Mouse (Mus musculus) Patski (cell line): ENCODE results near the gene Fam20a. TPM values are rescaled to one million over a fixed set of nuclear protein-coding genes. Genes with fewer than 3 reads are reported as not detected.

Experiments
- ATAC-seq: fragments of 100-300 bp; one replicate; pipeline ENCODE4 v1.8.0; 2021
- CTCF ChIA-PET: fragments of 350-600 bp; sonication (Branson Sonifier 250); formaldehyde crosslinking; loops from one replicate; lab custom pipeline; 2022; ENCODE audit warnings: inconsistent platforms; lab: Charles Lee
- POLR2A ChIA-PET: fragments of 350-600 bp; sonication (Branson Sonifier 250); formaldehyde crosslinking; loops from one replicate; lab custom pipeline; 2022; ENCODE audit warnings: antibody characterized with exemption, inconsistent platforms; lab: Charles Lee
- DNase-seq: peaks from one replicate; pipeline ENCODE4 v3.0.0-alpha.2; 2011; ENCODE audit warnings: low read depth, low spot score
- H3K27me3 ChIP-seq: fragments of 371-371 bp; one replicate; pipeline ENCODE4 v1.5.1; 2021
- CTCF ChIP-seq: fragments of 100-300 bp; IDR thresholded peaks from one replicate; pipeline ENCODE4 v1.5.1; 2021
- in situ Hi-C: fragments of 300-500 bp; cut with MboI; formaldehyde crosslinking; loops from 3 replicates; pipeline ENCODE4 v1.11.1; 2018; ENCODE audit warnings: low pct_unique_long_range_greater_than_20kb, mixed read lengths
- polyA plus RNA-seq: library from polyadenylated mRNA; unstranded; gene quantifications from one replicate; pipeline ENCODE4 v1.2.3, GENCODE M21; 2021

Gene Fam20a
- polyA plus RNA-seq, 1 experiment from 2014 or later, result 0.14 TPM

- ATAC-seq (peak; percentile 93), DNase-seq (peak; percentile 46)
- in situ Hi-C loops, result no loop called here
- no peak for TF ChIP-seq CTCF
- CTCF ChIA-PET, result interaction anchor here (0.9 to 1.5 kb wide), 2 partner anchors 21 to 219 kb away, joined by 3 to 15 read pairs; no protein-coding TSS in a partner anchor
- H3K27me3 ChIP-seq, result no peaks in the 10 kb centered on the region
- POLR2A ChIA-PET, result interaction anchor here (0.7 kb wide), 1 partner anchor 10 kb away, joined by 3 read pairs; no protein-coding TSS in a partner anchor
Measured at GRCm38 (mm10) chr11:109641498-109642222, 80.4 kb downstream of the Fam20a start.

- ATAC-seq, result no peak
- no peaks in the 10 kb centered on the region for H3K27me3 ChIP-seq
- ChIA-PET CTCF (interaction anchor here (6.0 kb wide), 1 partner anchor 15 kb away, joined by 34 read pairs; no protein-coding TSS in a partner anchor), POLR2A (interaction anchor here (0.6 kb wide), 2 partner anchors 118 to 633 kb away, joined by 3 read pairs; no protein-coding TSS in a partner anchor)
- TF ChIP-seq CTCF, result no peak
- no peak for DNase-seq
- in situ Hi-C loops, result no loop called here
Measured at GRCm38 (mm10) chr11:109635871-109636395, 86.1 kb downstream of the Fam20a start.

- no peaks in the 10 kb centered on the region for H3K27me3 ChIP-seq
- in situ Hi-C loops, result no loop called here
- no peak for ATAC-seq
- CTCF ChIA-PET, result interaction anchor here (6.0 kb wide), 1 partner anchor 14 kb away, joined by 34 read pairs; no protein-coding TSS in a partner anchor
- TF ChIP-seq CTCF, result no peak
- POLR2A ChIA-PET, result interaction anchor here (0.6 kb wide), 1 partner anchor 117 kb away, joined by 3 read pairs; no protein-coding TSS in a partner anchor
- no peak for DNase-seq
Measured at GRCm38 (mm10) chr11:109634928-109635327, 87.2 kb downstream of the Fam20a start.

GRCm38 (mm10) chr11:109629021-109629521, 93.0 kb downstream of the Fam20a start:
- POLR2A ChIA-PET, result no interaction called here
- DNase-seq, result no peak
- no peak for ATAC-seq
- peaks cover 3% of the 10 kb centered on the region for H3K27me3 ChIP-seq
- in situ Hi-C loops, result no loop called here
- no peak for TF ChIP-seq CTCF
- CTCF ChIA-PET, result interaction anchor here (0.6 kb wide), 1 partner anchor 250 kb away, joined by 3 read pairs; no protein-coding TSS in a partner anchor

GRCm38 (mm10) chr11:109628099-109628498, 94.0 kb downstream of the Fam20a start:
- in situ Hi-C loops, result no loop called here
- no peak for ATAC-seq
- H3K27me3 ChIP-seq, result peaks cover 3% of the 10 kb centered on the region
- no peak for DNase-seq
- TF ChIP-seq CTCF, result no peak
- ChIA-PET CTCF (no interaction called here), POLR2A (no interaction called here)

- CTCF ChIA-PET, result no interaction called here
- DNase-seq, result no peak
- H3K27me3 ChIP-seq, result peaks cover 3% of the 10 kb centered on the region
- TF ChIP-seq CTCF, result peak; percentile 56
- in situ Hi-C loops, result no loop called here
- no peak for ATAC-seq
- POLR2A ChIA-PET, result no interaction called here
Measured at GRCm38 (mm10) chr11:109627648-109628047, 94.4 kb downstream of the Fam20a start.

- ChIA-PET POLR2A (no interaction called here), CTCF (interaction anchor here (1.0 to 4.8 kb wide), 2 partner anchors 14 to 182 kb away, joined by 3 to 34 read pairs; no protein-coding TSS in a partner anchor)
- in situ Hi-C loops, result no loop called here
- no peaks in the 10 kb centered on the region for H3K27me3 ChIP-seq
- TF ChIP-seq CTCF, result no peak
- ATAC-seq, result no peak
- DNase-seq, result no peak
Measured at GRCm38 (mm10) chr11:109623238-109623637, 98.8 kb downstream of the Fam20a start.

GRCm38 (mm10) chr11:109622518-109623037, 99.5 kb downstream of the Fam20a start:
- ATAC-seq (no peak), DNase-seq (no peak)
- H3K27me3 ChIP-seq, result no peaks in the 10 kb centered on the region
- in situ Hi-C loops, result no loop called here
- TF ChIP-seq CTCF, result no peak
- ChIA-PET CTCF (interaction anchor here (0.8 to 5.0 kb wide), 10 partner anchors 11 to 378 kb away, joined by 3 to 43 read pairs (median 7); partner anchors contain the start of genes Prkar1a and Wipi1), POLR2A (no interaction called here)

GRCm38 (mm10) chr11:109621183-109621582, 100.9 kb downstream of the Fam20a start:
- H3K27me3 ChIP-seq, result no peaks in the 10 kb centered on the region
- ATAC-seq (peak; percentile 66), DNase-seq (no peak)
- TF ChIP-seq CTCF, result peak; percentile 74
- ChIA-PET CTCF (interaction anchor here (0.8 to 5.0 kb wide), 21 partner anchors 9 to 663 kb away, joined by 3 to 43 read pairs (median 6); partner anchors contain the start of genes Prkar1a and Wipi1), POLR2A (interaction anchor here (1.1 to 1.7 kb wide), 2 partner anchors 11 to 32 kb away, joined by 3 to 4 read pairs; no protein-coding TSS in a partner anchor)
- in situ Hi-C loops, result no loop called here

- no peaks in the 10 kb centered on the region for H3K27me3 ChIP-seq
- ChIA-PET POLR2A (interaction anchor here (0.7 to 1.7 kb wide), 3 partner anchors 10 to 33 kb away, joined by 3 to 4 read pairs (median 3); no protein-coding TSS in a partner anchor), CTCF (interaction anchor here (0.8 to 5.0 kb wide), 17 partner anchors 9 to 378 kb away, joined by 3 to 43 read pairs (median 9); partner anchors contain the start of gene Wipi1)
- TF ChIP-seq CTCF, result no peak
- in situ Hi-C loops, result no loop called here
- ATAC-seq, result no peak
- no peak for DNase-seq
Measured at GRCm38 (mm10) chr11:109620356-109620755, 101.7 kb downstream of the Fam20a start.

Other genes starting within 250 kb of the Fam20a start
- gene Arsg, start 248.9 kb downstream of the Fam20a start, polyA plus RNA-seq, result 1.1 TPM
- gene Slc16a6, start 248.7 kb downstream of the Fam20a start, polyA plus RNA-seq, result 1.2 TPM
- 36.7 TPM for gene Wipi1, start 110.3 kb downstream of the Fam20a start, polyA plus RNA-seq
- gene Prkar1a, start 72.9 kb downstream of the Fam20a start, polyA plus RNA-seq, result 258 TPM
- not detected for gene 1700012B07Rik, start 105.8 kb upstream of the Fam20a start, polyA plus RNA-seq